Mouse (Mus musculus): ENCODE data around the gene Ccm2.

The Ccm2 gene

DNA sequence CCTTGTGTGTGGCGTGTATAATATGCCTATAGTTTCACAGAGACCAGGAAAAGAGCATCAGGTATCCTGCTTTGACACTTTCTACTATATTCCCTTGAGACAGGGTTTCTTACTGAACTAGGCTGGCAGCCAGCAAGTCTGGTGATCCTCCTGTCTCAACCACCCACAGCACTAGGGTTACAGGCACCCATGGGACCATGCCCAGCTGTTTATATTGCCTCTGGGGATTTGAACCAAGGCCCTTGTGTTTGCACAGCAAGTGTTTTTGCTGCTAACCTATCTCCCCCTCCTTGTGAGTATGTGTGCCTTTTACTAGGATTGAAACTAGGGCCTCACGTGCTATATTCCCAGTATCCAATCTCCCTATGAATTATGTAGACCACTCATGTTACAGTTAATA is 34.9 kb downstream of the Ccm2 start:
- DNase-seq (ENCODE audit: low spot score): no peak

DNA sequence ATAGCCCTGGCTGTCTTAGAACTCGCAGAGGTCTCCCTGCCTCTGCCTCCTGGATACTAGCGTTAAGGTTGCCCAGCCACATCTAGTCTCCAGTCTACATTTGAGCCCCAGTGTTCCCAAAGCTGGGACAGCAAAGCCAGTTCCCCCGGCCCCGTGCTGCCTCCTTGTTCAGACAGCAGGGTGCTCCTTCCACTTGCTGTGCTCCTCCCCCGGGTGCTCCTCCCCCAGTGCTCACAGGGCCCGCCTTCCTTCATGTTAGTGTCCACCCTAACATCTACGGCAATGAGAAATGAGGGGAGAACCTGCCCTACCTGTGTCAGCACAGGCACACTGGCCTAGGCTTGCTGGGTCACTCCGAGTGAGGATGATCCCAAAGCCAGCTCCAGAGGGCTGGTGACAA is 39.1 kb downstream of the Ccm2 start:
- DNase-seq (ENCODE audit: low spot score): no peak

DNA sequence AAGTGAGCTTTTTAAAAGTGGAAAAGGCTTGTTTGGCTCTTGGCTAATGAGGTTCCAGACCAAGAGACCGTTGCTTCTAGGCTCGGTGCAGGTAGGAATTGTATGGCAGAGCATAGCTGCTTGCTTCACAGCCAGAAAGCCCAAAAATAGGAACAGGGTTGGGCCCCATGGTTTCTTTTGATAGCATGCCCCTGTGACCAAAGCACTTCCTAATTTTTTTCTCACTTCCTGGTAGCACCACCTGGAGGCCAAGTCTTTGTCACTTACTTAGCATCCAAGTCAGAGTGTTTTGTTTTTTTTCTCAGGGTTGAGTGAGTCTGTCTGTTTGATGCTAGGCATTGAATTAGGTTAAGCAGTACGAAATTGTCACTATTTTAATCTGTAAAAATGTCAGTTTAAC is 40.0 kb downstream of the Ccm2 start:
- no peak for DNase-seq (ENCODE audit: low spot score)

DNA sequence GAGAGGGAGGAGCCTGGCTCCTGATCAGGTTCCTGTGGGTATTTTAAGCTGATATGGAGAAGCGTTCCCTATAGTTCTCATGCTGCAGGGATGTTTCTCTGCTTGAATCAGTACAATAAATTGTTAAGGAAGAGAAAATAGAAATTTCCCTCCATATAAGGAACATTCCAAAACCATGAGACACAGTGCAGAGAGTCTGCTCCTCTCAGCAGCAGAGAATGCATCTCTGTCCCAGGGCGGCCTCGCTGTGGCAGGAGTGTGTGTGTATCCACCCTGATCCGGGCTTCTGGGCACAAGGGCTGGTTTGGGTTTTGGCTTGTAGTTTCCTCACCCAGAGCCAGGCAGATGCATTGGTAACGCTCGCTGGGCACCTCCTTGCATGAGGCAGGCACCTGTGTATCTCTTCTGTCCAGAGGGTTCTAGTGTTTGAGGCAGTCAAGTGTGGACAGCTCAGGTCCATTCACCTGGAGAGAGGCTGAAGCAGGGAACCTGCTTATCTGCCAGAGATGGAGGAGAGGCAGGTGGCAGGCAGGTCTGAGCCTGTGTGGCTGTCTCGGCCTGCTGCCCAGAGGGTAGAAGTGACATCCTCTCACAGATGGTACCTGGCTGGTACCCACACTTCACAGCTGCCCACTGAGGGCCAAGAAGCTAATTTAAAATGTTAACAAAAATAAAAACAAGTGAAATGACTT is 40.7 kb downstream of the Ccm2 start:
- DNase-seq (ENCODE audit: low spot score): no peak

DNA sequence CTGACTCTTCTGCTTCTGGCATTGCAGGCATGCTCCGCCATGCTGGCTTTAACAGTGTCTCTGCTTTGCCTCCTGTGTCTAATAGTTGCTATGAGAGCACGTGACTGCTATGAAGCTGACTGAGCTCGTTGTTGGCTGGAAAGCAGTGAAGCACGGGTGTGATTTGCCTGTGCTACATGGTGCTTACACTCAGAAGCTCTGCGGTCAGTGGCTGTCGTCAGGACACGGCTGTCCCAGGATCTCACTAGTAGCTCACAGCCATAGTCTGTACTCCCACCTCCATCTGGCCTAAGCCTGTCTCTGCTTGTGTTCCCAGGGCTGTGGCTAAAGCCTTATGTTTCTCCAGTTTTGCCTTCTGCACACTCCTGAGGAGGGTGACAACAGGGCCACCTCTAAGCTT is 41.6 kb downstream of the Ccm2 start:
- no peak for DNase-seq (ENCODE audit: low spot score)

DNA sequence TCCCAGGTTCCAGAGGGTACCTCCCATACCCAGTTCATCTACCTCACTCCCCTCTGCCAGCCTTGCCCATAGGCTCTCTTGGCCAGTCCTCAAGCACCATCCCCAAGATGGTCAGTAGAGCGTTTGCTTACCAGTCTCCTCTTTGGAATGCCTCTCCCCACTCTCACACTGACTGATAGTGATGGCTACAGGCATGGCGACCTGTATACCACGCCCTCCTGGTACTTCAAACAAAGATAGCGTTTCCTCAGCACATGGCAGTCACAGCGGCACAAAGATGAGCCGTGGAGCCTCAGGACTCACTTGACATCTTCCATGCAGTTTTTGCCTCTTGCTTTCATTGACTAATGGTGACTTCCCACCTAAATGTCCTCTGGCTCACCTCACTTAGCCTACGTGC is 43.2 kb downstream of the Ccm2 start:
- no peak for DNase-seq (ENCODE audit: low spot score)

DNA sequence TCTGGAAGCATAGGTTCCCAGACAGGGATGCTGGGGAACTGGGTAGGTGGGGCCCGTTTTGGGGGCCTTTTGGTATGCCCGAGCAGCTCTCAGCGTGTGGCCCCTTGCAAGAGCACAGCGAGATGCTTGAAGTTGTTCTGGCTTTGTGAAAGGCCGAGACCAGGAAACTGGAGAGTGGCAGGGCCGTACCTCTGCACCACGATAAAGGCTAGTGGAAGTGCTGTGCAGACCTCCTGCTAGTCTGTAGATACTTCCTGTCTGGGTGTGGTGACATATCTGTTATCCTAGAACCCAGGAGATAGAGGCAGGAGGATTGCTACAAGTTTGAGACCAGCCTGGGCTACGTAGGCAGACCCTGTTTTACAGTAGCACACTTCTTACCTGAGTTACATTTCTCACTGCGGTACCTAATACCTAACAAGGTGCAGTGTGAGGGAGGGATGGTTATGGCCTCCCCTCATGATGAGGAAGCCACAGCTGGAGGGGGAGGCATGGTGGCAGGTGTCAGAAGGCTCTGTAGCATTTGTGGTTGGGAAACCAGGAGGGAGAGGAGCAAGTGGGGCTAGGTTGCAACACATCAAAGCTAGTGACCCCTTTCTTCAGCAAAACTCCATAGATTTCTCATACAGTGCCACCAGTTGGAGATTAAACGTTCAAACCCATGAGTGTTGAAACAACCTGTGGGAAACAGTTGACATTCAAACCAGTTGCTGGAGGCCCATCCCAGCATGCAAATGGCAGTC is 44.4 kb downstream of the Ccm2 start:
- no peak for DNase-seq (ENCODE audit: low spot score)

DNA sequence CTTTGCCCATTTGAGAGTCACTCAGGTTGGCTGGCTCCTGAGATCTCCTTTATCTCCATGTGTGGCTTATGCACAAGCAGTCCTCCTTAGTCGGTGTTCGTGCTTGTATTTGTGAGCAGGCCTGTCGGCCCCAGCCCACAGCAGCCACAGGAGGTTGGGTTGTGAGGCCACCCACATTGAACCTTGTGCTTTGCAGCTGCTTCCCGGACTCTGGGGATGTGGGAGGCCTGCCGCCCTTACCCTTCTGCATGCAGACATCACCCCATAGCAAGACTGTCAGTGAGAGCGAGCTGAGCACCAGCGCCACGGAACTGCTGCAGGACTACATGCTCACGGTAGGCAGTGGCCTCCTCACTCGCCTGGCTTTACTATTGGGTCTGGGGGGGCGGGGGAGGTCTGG is 46.7 kb downstream of the Ccm2 start:
- DNase-seq (ENCODE audit: low spot score): no peak

DNA sequence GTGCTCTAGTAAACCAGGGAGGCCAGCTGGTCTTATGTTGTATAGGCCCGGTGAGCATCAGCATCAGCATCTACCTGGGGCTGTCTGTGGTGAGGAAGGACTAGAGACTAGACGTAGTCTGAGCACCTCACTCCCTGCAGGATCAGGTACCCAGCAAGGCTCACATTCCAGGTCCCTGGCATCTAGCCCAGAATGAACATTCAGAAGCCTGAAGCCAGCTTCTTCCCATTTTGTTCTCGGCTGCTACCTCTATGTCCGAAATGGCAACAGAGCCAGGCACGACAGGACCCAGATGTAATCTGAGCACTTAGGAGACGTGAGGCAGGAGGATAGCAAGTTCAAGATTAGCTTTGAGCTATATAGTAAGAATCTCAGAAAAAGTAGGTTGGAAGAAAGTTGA is 48.2 kb downstream of the Ccm2 start:
- no peak for DNase-seq (ENCODE audit: low spot score)

DNA sequence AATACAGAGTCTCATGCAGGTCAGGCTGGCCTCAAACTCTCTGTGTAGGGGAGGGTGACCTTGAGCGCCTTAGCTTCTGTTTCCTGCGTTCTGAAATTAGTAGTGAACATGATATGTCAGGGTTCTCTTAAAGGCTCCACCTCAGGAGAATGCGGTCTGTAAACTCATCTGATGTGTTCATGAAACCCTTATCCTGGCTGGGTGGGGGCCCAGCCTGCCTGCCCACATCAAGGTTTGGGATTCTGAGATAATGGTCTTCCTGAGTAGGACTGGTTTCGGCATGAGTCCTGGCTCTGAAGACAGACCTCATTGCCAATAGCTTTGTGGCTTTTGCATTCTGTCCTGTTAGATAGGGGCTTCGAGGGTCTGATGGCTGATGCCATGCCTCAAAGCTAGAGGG is 48.7 kb downstream of the Ccm2 start:
- DNase-seq (ENCODE audit: low spot score): no peak

DNA sequence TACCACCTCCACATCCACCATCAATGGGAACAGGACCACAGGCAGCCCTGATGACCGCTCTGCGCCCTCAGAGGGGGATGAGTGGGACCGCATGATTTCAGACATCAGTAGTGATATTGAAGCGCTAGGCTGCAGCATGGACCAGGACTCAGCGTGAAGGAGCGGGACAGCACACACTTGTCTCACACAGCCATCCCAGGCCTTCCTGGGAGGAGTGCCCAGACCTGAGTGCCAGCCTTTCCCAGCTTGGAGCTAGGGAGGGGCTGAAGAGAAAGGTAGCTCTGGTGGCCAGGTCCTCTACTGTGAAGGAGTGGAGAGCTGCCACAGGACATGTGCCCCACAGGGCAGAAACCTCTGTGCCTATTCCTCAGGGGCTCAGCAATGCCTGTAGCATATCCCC is 49.5 kb downstream of the Ccm2 start:
- no peak for DNase-seq (ENCODE audit: low spot score)

DNA sequence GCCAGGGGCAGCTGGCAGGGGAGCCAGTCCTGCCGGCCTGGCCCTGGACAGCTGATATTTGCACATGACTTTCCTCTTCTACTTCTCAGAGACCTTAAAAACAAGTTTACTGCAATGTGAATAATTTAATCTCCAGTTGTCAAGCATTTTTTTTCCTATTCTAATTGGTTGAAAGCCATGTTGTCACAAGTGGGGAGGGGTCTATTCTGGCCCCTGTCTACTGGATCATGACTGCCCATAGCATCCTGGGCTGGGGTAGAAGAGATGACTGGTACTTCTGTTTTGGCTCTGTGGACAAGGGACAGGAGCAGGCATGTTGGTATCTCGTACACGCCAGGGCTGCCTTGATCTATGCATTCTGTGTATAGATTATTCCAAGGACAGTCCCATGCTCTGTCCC is 49.9 kb downstream of the Ccm2 start:
- no peak for DNase-seq (ENCODE audit: low spot score)

DNA sequence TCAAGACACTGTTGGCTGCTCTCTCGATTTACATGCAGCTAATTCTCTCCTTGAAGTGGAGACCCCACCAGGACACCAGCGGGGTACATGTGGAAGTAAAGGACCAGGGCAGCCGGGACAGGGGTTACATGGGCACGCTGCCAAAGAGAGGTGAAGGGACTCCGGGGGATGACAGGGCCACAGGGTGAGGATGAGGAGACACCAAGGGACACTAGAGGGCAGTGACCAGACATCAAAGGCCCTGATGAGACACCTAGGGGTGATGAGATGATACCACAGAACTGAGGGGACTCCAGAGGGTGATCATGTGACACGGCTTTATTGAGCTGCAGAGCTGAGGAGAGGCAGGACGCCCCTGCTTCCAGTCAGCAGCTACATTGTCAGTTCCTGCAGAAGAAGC is 50.8 kb downstream of the Ccm2 start:
- DNase-seq (ENCODE audit: low spot score): no peak

DNA sequence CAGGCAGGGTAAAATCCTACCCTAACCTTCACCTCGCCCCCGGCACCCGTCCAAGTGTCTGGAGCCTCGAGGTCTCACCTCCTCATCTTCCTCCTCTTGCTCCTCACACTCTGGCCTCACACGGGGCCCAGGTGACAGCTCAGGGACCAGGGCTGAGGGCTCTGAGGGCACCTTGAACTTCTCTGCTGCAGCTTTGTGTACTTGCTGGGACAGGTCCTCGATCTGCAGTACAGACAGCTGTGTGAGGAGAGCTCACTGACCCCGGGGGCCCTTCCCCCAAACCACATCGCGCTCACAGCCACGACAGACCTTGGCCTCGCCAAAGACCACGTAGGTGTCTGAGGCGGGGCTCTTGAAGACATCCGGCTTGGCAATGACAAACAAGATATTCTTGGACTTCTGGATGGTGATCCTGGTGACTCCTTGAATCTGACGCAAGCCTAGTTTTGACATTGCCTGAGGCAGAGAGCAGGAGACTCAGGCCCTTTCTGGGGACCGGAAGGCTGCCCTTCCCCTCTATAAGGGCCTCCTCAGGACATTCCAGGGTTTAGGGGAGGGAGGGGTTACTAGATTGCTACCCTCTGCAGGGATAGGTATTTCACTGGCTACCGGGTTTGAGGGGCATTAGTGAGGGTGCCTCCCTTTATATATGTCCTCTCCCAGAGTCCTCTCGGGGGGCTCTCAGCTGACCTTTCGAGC is 51.7 kb downstream of the Ccm2 start:
- no peak for DNase-seq (ENCODE audit: low spot score)

DNA sequence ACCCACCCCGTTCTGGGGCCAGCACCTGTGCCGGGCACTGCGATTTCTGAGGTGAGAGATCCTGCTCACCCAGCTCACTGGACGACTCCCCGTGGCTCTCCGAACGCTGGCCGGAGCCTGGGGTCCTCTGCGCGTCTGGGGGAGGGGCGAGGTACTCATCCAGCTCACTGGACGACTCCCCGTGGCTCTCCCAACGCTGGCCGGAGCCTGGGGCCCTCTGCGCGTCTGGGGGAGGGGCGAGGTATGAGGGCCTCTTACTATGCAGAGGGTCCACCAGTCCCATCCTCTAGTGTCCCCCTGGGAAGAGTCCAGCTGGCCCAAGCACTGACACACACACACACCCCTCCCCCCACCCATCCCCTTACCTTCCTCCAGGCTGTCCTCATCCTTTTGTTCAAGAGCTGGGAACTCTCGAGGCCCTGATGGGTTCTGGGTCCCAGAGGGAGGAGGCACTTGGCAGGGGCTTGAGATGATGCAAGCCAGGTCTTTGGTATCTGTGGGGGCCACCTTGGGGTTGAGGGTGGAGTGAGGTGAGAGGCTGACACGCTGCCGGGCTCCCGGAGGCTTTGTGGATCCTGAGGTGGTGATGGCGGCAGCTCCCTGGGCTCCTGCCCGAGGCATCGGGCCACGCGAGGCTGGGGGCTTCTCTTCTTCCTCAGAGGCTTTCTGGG is 52.5 kb downstream of the Ccm2 start:
- DNase-seq (ENCODE audit: low spot score): no peak

DNA sequence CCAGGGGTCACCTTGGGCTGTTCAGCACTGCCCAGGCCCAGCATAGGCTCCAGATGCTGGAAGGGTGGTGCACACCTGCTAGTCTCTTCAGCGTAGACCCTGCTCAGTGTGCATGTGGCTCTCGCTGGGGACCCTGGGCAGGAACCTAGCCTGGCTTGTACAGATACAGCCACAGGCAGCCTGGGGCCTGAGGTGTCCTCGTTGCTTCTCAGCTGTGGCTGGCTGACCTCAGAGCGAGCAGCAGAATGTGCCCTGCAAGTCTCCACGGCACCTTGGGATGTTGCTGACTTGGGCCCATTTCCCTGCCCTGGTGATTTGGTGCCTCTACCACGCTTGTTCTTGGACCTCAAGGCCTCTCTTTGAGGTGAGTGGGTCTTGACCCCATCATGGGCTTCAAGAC is 53.1 kb downstream of the Ccm2 start:
- DNase-seq (ENCODE audit: low spot score): no peak

DNA sequence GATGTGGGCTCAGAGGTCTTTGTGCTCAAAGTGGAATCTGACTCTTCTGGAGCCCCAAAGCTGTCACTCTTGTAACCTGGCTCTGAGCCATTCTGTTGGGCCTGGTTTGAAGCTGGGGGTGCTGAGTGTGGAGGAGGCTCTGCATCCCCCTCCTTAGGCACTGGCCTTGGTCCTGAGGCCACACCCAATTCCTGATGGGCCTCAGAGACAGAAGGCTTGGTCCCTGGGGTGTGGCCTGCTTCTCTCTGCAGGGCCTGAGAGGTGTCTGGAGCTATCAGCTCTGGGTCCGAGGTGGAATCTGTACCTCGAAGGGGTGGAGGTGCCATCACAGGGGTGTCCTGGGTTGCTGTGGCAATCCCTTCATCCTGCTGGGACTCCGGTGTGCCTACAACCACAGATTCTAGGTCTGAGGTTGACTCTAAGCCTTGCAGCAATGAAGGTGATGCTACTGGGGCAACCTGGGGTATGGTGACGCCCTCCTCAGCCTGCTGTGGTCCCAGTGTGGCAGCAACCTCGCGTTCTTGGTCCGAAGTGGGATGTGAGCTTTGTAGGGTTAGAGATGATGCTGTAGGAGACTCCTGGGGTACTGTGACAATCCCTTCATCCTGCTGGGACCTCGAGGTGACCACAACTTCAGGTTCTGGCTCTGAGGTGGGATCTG is 53.7 kb downstream of the Ccm2 start:
- peak; percentile 51 for DNase-seq (ENCODE audit: low spot score)

DNA sequence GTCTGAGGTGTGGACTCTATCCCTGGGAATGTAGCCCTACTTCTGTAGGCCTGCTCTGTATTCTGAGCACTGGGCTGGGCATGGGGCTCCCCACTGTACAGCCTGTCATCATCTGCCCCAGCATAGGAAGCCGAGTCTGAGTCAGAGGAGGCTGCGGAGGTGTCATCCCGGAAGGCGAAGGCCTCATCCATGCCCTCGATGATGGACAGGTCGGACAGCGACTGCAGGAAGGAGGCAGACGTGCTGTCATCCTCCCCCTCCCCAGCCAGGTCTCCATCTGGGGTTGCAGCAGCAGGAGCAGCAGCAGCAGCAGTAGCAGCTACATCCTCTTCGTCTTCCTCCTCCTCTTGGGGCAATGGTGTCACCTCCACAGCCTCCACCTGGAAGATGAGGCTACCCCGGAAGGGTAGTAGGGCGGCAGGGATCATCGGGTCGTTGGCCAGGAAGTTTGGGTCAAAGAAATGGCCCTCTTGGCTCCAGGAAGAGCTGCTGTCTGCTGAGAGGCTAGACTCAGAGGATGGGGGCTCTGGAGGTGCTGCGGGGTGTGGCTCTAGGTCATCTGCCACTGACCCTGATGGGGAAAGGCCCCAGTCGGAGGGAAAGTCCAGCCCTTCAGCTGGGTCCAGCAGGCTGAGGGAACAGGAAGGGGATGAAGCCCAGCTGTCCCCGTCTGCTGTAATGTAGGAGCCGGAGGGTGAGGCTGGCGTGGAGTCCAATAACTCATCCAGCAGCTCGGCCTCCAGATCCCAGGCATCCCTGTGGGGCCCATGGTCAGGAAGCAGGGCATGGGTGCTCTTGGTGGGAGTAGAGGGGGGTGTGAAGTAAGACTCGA is 55.2 kb downstream of the Ccm2 start:
- no peak for DNase-seq (ENCODE audit: low spot score)

DNA sequence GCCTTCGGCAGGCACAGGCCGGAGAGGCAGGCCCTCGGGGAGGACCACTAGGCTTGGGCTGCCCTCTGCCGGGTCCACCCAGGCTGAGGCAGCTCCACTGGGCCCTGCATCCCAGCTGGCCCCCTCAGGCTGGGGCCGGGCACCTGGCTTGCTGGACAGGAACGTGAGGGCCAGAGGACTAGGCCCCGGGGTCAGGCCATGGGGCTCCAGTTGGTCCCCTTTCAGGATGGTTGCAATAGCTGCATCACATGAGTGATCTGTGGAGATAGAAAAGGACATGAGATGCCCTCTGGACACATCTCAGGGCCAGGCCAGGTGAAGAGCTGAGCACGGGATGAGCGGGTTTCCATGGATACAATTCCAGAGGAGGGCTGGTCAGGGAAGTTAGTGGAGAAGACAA is 56.0 kb downstream of the Ccm2 start:
- no peak for DNase-seq (ENCODE audit: low spot score)

DNA sequence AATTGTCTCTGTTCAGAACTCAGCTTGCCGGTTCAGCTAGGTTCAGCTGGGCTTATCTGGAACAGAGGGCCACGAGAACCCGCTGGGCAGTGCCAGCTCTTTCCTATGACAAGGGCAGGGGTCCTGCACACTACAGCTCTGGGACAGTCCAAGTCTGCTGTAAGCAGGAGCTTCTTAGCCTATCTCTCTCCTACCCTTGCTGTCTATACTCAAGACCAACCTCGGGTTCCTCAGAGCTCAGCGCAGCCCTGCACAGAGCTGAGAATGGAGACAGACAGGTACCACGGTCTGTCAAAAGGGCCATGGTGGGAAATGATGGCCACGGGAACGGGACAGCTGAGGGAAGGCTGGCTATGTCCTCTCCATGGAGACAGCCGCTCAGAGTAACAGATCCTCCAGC is 56.5 kb downstream of the Ccm2 start:
- DNase-seq (ENCODE audit: low spot score): no peak

DNA sequence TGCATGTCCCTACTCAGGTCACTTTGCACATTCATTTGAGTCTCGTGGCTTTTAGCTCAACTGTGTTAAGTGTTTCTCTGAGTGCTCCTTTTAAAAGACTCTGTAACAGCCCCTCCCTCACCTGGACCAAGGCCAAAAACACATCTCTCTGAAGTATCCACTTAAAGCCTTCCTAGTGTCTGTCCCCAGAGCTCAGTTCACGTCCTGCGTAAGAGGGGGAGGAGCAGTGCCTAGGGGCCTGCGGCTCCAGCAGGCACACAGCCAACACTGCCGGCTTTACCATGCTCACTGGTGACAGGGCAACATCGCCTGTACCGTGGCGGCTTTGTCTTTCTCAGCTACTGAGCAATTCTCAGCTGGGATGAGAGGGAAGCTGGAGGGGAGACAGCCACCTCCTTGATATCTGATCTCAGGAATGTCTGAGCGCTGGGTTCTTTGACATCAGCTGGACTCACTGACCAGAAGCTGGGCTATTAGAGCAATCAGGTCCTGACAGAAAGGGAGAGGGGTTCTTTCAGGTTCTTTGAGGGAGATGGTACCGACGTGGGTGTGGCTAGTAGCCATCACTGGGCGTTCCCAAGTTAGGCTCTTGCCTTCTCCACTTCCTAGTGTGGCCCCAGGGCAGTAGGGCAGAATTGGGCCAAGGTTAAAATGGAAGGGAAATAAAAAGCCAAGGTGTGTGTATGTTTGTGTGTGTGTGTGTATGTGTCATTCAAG is 57.4 kb downstream of the Ccm2 start:
- DNase-seq (ENCODE audit: low spot score): peak; percentile 88
